Mouse (Mus musculus): ENCODE results near the gene Chsy1. TPM values are rescaled to one million over a fixed set of nuclear protein-coding genes. Genes with fewer than 3 reads are reported as not detected.

Gene Chsy1
- polyA plus RNA-seq, 1 experiment from 2014 or later, result 23.1 TPM

DNA sequence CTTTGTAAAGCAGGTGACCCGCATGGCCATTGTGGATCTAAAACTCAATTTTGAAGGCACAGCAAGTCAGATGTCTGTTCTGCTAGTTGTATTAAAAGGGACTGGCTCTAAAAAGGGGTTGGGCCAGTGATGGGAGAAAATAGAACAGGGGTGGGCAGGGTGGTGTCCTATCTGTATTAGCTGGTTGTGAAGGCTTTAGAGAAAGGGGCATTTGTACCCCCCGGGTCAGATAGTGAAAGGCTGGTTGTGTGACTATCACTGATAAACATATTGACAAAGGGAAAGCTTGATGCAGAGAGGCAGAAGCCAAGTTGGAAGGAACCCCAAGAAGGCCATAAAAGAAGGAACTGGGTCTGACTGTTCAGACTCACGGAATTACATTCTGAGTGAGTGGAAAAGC, 4.2 kb downstream of the Chsy1 start:
- DNase-seq (ENCODE audit: low spot score) (no peak), ATAC-seq (replicated peaks; ENCODE audit: low FRiP score) (peak; percentile 84)
- Histone ChIP-seq H3K9me3 (ENCODE audit: control insufficient read depth, low read length) (no peaks in the 10 kb centered on the region), H3K36me3 (ENCODE audit: control insufficient read depth, insufficient read depth, low read length) (peaks cover 3% of the 10 kb centered on the region; the same call in 1 of the 2 replicates), H3K27ac (ENCODE audit: low read depth, low read length) (peak overlapping the region; percentile 77), H3K4me3 (ENCODE audit: low read depth, low read length) (peak overlapping the region; percentile 21), H3K4me1 (replicated peaks; ENCODE audit: control insufficient read depth, insufficient read depth, low read length) (peaks cover 64% of the 10 kb centered on the region), H3K27me3 (replicated peaks; ENCODE audit: control insufficient read depth, insufficient read depth, low read length) (no peaks in the 10 kb centered on the region), H3K4me2 (peak overlapping the region; percentile 93), H3K9ac (ENCODE audit: low read depth, low read length) (peak overlapping the region; percentile 32)
- 46% methylated on average over 3 of the region's 3 CpGs for WGBS

DNA sequence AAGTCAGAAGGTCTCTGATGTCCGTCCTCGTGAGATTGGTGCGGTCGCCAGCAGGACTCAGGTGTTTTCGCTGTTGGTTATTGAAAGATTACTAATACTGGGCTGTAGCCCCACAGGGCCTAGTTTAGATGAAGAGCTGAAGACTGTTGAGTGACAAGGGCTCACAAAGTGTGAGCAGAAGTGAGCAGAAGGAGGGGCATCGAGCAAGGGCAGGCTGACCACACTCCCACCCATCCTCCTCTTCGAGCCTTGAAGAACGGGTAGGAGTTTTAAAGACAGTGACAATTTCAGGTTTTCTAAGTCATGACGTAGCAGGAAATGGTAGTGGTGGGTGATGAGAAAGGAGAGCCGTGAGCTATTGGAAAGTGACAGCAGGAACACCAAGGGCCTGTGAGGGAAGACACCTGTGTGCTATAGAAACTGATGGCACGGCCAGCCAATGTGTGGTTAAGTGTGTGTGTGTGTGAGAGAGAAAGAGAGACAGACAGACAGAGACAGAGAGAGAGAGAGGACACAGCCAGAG, 6.6 kb downstream of the Chsy1 start:
- DNase-seq (ENCODE audit: low spot score) (no peak), ATAC-seq (replicated peaks; ENCODE audit: low FRiP score) (no peak)
- 60% methylated on average over 11 of the region's 11 CpGs for WGBS
- H3K27me3 ChIP-seq (replicated peaks; ENCODE audit: control insufficient read depth, insufficient read depth, low read length), result no peaks in the 10 kb centered on the region
- H3K4me3 ChIP-seq (ENCODE audit: low read depth, low read length), result 0 out of 2 replicates have a peak overlapping the region, but pooled peaks have one; percentile 12
- no peak overlapping the region for H3K27ac ChIP-seq (ENCODE audit: low read depth, low read length)
- H3K4me1 ChIP-seq (replicated peaks; ENCODE audit: control insufficient read depth, insufficient read depth, low read length), result peaks cover 83% of the 10 kb centered on the region
- H3K9ac ChIP-seq (ENCODE audit: low read depth, low read length), result peak overlapping the region; percentile 40
- peaks cover 3% of the 10 kb centered on the region; the same call in 1 of the 2 replicates for H3K36me3 ChIP-seq (ENCODE audit: control insufficient read depth, insufficient read depth, low read length)
- H3K4me2 ChIP-seq, result peak overlapping the region; percentile 58
- H3K9me3 ChIP-seq (ENCODE audit: control insufficient read depth, low read length), result no peaks in the 10 kb centered on the region

DNA sequence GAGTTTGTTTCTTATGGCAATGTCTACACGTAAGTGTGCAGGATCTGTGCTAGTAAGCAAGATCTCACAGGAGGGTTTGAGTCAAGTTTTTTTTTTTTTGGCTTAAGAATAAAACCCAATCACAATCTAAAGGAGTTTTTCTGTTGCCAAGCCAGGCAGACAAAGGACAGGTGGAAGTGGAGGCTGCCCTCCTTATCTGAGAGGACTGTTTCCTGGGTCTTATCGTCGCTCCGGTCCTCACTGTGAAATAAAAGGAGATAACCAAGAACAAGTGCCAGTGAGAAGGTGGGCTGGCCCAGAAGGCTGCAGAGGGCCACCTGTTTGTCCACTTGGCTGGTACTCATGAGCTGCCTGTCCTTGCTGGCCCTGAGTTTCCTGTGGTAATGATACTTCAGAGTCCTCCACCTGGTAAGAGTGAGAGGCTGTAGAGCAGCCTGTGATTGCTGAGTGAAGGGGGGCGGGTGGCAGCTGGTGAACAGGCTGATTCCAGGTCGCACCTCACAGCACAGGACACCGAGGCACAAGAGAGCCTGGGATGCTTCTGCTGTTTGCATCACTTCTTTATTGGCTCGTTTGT, 7.7 kb downstream of the Chsy1 start:
- 44% methylated on average over 8 of the region's 8 CpGs for WGBS
- Histone ChIP-seq H3K4me2 (peak overlapping the region; percentile 58), H3K9me3 (ENCODE audit: control insufficient read depth, low read length) (no peaks in the 10 kb centered on the region), H3K4me3 (ENCODE audit: low read depth, low read length) (no peak overlapping the region), H3K27ac (ENCODE audit: low read depth, low read length) (no peak overlapping the region), H3K9ac (ENCODE audit: low read depth, low read length) (peak overlapping the region; percentile 40; the same call in 1 of the 2 replicates), H3K27me3 (replicated peaks; ENCODE audit: control insufficient read depth, insufficient read depth, low read length) (no peaks in the 10 kb centered on the region), H3K36me3 (ENCODE audit: control insufficient read depth, insufficient read depth, low read length) (peaks cover 3% of the 10 kb centered on the region; the same call in 1 of the 2 replicates), H3K4me1 (replicated peaks; ENCODE audit: control insufficient read depth, insufficient read depth, low read length) (peaks cover 86% of the 10 kb centered on the region)
- ATAC-seq (replicated peaks; ENCODE audit: low FRiP score) (no peak), DNase-seq (ENCODE audit: low spot score) (no peak)

DNA sequence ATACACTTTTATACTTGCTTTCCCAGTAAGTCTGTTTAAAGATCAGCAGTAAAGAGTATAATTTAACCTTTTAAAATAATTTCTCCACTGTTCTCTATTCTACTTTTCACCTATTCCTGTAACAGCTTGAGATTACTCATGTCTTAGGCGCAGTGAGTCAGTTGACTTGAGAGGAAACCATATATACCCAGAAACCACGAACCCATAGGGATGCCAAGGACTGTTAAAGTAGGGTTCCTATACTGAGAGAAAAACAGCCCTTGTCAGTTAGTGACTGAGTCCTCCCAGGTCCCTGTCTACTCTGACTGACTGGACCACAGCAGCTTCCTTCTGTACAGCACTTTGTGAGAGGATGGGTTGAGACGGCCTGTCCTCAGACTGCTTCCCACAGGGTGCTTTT, 8.7 kb downstream of the Chsy1 start:
- H3K4me2 ChIP-seq, result no peak overlapping the region
- no peaks in the 10 kb centered on the region for H3K27me3 ChIP-seq (replicated peaks; ENCODE audit: control insufficient read depth, insufficient read depth, low read length)
- no peak overlapping the region for H3K9ac ChIP-seq (ENCODE audit: low read depth, low read length)
- H3K4me1 ChIP-seq (replicated peaks; ENCODE audit: control insufficient read depth, insufficient read depth, low read length), result peaks cover 81% of the 10 kb centered on the region
- WGBS, result 72% methylated on average over 3 of the region's 3 CpGs
- H3K36me3 ChIP-seq (ENCODE audit: control insufficient read depth, insufficient read depth, low read length), result peaks cover 3% of the 10 kb centered on the region; the same call in 1 of the 2 replicates
- no peak overlapping the region for H3K4me3 ChIP-seq (ENCODE audit: low read depth, low read length)
- no peak for ATAC-seq (replicated peaks; ENCODE audit: low FRiP score)
- H3K27ac ChIP-seq (ENCODE audit: low read depth, low read length), result peak overlapping the region; percentile 62; the same call in 1 of the 2 replicates
- no peaks in the 10 kb centered on the region for H3K9me3 ChIP-seq (ENCODE audit: control insufficient read depth, low read length)
- DNase-seq (ENCODE audit: low spot score), result no peak

DNA sequence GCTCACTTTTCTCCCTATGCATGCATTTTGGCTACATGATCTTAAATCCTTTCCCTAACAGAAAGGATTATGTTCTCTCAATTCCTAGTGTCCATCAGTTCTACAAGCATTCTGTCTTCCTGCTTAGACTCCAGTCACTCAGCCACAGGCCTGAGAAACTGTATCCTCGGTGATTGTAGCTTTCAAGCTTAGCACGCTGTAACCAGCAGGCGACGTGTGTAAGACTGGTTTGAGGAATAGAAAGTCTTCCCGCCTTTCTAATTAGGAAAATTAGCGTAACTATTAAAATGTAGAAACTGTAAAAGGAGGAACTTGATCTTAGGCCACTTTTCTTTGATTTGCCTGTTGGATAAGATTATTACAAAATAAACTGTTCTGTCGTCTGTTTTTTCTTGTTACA, 9.5 kb downstream of the Chsy1 start:
- Histone ChIP-seq H3K27ac (ENCODE audit: low read depth, low read length) (no peak overlapping the region), H3K27me3 (replicated peaks; ENCODE audit: control insufficient read depth, insufficient read depth, low read length) (no peaks in the 10 kb centered on the region), H3K9me3 (ENCODE audit: control insufficient read depth, low read length) (no peaks in the 10 kb centered on the region), H3K4me1 (replicated peaks; ENCODE audit: control insufficient read depth, insufficient read depth, low read length) (peaks cover 77% of the 10 kb centered on the region), H3K36me3 (ENCODE audit: control insufficient read depth, insufficient read depth, low read length) (peaks cover 3% of the 10 kb centered on the region; the same call in 1 of the 2 replicates), H3K9ac (ENCODE audit: low read depth, low read length) (no peak overlapping the region), H3K4me2 (no peak overlapping the region), H3K4me3 (ENCODE audit: low read depth, low read length) (no peak overlapping the region)
- 84% methylated on average over 7 of the region's 7 CpGs for WGBS
- ATAC-seq (replicated peaks; ENCODE audit: low FRiP score), result no peak
- DNase-seq (ENCODE audit: low spot score), result no peak

DNA sequence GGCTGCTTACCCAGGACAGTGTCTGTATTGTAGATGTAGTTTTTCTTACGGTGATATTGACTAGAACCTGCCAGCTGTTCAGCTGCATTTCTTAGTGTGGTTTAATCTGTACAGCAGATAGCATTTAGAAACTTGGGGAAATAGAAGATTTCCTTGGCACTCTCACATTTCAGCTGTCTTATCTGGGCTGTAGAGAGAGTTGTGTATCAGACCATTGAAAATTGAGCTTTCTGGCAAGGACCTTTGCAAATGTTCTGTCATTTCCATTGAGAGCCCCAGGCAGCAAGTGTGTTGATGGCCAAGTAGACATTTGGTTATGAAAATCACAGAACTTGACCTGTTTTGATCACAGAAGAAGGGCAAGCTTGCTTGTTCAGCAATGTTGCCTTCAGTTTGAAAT, 10.8 kb downstream of the Chsy1 start:
- H3K9me3 ChIP-seq (ENCODE audit: control insufficient read depth, low read length), result no peaks in the 10 kb centered on the region
- H3K4me2 ChIP-seq, result no peak overlapping the region
- 43% methylated on average over 1 of the region's 1 CpGs for WGBS
- H3K4me3 ChIP-seq (ENCODE audit: low read depth, low read length), result no peak overlapping the region
- H3K9ac ChIP-seq (ENCODE audit: low read depth, low read length), result no peak overlapping the region
- peaks cover 67% of the 10 kb centered on the region for H3K4me1 ChIP-seq (replicated peaks; ENCODE audit: control insufficient read depth, insufficient read depth, low read length)
- ATAC-seq (replicated peaks; ENCODE audit: low FRiP score), result no peak
- DNase-seq (ENCODE audit: low spot score), result no peak
- H3K27ac ChIP-seq (ENCODE audit: low read depth, low read length), result no peak overlapping the region
- peaks cover under 1% of the 10 kb centered on the region for H3K36me3 ChIP-seq (ENCODE audit: control insufficient read depth, insufficient read depth, low read length)
- no peaks in the 10 kb centered on the region for H3K27me3 ChIP-seq (replicated peaks; ENCODE audit: control insufficient read depth, insufficient read depth, low read length)

DNA sequence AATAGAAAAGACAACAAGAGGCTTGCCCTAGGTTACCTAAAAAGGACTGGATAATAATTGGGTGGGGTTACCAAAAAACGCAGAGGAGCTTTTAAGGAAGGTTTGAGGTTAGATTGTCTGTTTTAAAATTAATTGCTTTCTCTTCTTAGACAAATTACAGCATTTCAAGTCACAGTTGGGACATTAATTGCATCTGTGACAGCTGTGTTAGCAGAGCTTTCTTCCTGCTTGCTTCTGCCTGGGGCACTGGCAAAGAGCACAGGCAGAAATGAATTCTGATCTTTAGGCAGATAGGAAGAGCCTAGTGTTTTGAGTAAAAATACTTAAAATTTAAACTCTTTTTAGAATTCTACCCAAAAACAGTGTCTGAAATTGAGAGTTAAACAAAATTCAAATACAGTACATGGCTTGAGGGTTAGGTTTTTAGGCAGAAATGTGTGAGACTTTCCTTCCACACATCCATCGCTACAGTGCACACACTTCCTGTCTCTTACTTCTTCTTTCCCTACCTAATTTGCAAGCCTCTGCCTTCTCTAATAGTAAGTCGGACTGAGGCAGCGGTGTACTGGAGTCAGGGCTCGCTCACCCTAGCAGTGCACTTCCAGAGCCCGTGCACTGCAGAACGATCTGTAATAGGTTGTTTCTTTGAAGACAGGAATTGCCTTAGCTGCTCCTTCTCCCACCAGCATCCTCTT, 11.5 kb downstream of the Chsy1 start:
- Histone ChIP-seq H3K27me3 (replicated peaks; ENCODE audit: control insufficient read depth, insufficient read depth, low read length) (no peaks in the 10 kb centered on the region), H3K9me3 (ENCODE audit: control insufficient read depth, low read length) (no peaks in the 10 kb centered on the region), H3K36me3 (ENCODE audit: control insufficient read depth, insufficient read depth, low read length) (peaks cover 6% of the 10 kb centered on the region), H3K9ac (ENCODE audit: low read depth, low read length) (no peak overlapping the region), H3K27ac (ENCODE audit: low read depth, low read length) (no peak overlapping the region), H3K4me2 (no peak overlapping the region), H3K4me3 (ENCODE audit: low read depth, low read length) (no peak overlapping the region), H3K4me1 (replicated peaks; ENCODE audit: control insufficient read depth, insufficient read depth, low read length) (peaks cover 60% of the 10 kb centered on the region)
- ATAC-seq (replicated peaks; ENCODE audit: low FRiP score), result no peak
- no peak for DNase-seq (ENCODE audit: low spot score)
- WGBS, result 55% methylated on average over 7 of the region's 7 CpGs

DNA sequence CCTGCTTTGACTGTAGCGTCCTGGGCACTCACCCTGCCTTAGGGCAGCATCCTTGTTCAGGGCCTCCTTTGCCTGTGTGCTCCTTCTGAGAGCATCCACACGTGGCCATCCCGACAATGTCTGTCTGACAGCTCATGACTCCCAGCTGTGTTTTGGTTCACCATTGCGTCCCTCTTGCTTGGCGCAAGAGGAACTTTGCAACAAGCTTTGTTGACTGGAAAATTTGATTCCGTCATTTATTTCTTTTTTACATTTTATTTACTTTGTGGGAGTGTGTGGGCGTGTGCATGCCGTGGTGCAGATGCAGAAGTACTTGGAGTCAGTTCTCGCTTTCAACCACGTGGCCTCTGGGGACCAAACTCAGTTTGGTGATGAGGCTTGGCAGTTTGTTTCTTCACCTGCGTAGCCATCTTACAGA, 15.2 kb downstream of the Chsy1 start:
- Histone ChIP-seq H3K27ac (ENCODE audit: low read depth, low read length) (no peak overlapping the region), H3K9ac (ENCODE audit: low read depth, low read length) (no peak overlapping the region), H3K4me2 (no peak overlapping the region), H3K4me3 (ENCODE audit: low read depth, low read length) (no peak overlapping the region), H3K4me1 (replicated peaks; ENCODE audit: control insufficient read depth, insufficient read depth, low read length) (peaks cover 32% of the 10 kb centered on the region), H3K27me3 (replicated peaks; ENCODE audit: control insufficient read depth, insufficient read depth, low read length) (no peaks in the 10 kb centered on the region), H3K9me3 (ENCODE audit: control insufficient read depth, low read length) (no peaks in the 10 kb centered on the region), H3K36me3 (ENCODE audit: control insufficient read depth, insufficient read depth, low read length) (peaks cover 15% of the 10 kb centered on the region)
- WGBS, result 82% methylated on average over 11 of the region's 11 CpGs
- DNase-seq (ENCODE audit: low spot score) (no peak), ATAC-seq (replicated peaks; ENCODE audit: low FRiP score) (no peak)
